Mouse (Mus musculus) cerebellum, adult 9-11 months (tissue): ENCODE measurements around the gene Susd1.

Source experiments
- DNase-seq: peaks from one replicate; pipeline ENCODE4 v3.0.0; 2022

The Susd1 gene

GRCm38 (mm10) chr4:59437990-59438854 is at the start of gene Susd1:
Gene Susd1 (minus strand): TSS chr4:59438633.
- DNase-seq, result no peak

GRCm38 (mm10) chr4:59471306-59471705 is 32.9 kb upstream of the Susd1 start:
- no peak for DNase-seq

DNA sequence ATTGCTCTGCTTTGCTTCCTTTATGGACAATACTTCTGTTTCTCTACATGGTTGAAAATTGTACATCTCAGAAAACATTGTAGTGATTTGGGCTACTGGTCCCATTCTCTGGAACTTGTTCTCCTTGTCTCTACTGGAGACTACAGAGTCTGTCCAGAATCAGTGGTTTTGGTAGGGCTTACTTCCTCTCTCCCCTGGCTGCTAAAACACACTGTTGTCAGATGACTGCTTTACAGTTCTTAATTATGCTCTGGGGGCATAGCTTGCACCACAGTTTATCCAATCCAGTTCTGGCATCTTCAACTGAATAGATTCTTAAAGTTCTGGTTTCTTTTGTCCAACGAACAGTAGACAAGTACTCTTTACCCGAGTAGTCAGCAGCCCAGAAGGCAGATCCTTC is 27.0 kb upstream of the Susd1 start:
- DNase-seq, result no peak

- no peak for DNase-seq
These were observed 26.2 kb upstream of the Susd1 start for GRCm38 (mm10) chr4:59464661-59465060.

GRCm38 (mm10) chr4:59462494-59462893 is 24.1 kb upstream of the Susd1 start:
- DNase-seq, result no peak

DNA sequence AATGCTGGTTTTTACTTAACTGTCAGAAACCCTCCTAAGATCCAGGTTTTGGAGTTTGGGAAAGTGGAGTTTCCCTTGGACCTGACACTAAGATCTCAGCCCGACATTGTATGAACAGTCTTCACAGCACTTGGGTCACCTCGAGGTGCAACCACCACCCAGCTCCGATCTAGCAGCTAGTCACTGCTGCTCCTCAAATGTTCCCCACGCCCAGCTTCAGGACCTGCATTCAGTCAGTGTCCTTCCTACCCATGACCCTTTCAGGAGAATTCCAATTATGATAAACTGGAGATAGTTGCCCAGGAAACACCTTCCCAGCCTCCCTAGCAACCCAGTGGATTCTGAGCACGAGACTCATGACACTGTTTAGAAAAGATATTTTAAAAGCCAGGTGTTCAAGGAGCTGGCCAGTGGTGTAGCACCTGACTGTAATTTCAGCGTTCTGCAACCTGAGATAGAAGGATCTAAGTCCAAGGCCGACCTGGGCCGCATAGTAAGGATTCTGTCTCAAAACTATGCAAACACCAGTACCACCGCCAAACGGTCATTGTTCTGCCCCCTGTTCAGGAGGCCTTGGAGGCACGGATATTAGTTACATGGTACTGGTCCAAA is 22.8 kb upstream of the Susd1 start:
- no peak for DNase-seq

DNA sequence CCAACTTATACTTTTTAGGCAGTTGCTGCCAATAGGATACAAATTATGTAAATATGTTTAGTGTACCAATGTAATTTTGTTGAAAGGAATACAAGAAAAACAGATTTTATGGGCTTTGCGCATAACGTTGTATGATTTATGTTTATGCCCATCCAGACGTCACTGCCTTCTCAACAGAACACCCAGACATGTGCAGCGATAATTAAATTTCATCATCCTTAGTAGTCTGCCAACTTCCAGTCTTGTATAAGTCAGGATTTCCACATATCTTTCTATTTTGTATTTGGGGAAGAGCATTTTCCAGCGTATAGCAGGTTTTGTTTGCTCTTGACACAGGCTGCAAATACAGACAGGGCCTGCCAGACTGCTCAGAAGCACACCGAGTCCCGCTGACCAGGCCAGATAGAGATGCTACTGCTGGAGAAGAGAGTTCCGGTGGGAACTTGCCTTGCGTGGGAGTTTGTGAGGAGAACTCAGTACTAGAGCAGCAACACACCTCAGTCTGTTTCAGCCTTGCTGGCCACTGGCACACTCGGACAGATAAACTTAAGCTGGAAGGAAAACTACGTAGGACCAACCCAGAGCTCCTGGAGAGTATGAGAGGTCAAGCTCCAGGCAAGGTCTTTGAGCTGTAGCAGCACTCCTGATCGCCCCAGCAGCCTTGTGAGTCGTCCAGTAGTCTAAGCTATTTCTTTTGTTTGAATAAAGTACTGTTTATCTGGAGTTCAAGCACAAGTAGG is 21.0 kb upstream of the Susd1 start:
- no peak for DNase-seq

DNA sequence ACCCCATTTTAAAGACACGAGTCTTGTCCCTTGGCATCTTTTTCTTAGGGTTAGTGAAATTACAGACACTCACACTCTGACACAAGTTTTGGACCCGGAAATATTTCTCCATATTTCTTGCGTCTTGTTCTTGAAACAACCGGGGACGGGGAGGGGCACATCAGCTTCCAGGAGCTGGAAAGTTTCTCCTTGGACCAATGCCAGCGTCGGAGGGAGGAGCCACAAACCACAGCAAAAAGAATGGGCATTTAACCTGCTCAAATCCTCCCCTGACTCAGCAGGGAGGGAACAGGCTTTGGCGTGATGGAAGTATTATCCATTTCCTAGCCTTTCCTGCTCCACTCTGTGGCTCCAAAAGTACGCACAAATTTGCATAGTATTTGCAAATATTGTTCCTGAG is 19.5 kb upstream of the Susd1 start:
- DNase-seq, result no peak

DNA sequence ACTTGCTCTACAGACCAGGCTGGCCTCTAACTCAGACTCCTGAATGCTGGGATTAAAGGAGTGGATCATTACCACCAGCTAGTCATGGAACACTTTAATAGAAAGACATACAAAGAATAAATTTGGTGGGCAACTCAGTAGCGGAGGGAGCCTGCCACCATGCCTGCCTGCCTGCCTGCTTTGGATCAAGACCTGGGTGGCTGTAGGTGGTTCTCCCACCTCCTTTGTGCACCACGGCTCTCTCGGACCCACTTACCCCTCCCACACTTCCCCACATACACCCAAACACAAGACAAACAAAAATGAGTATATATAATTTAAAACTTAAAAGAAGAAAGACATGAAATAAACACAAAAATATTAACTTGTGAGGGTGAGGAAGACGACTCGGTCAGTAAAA is 18.7 kb upstream of the Susd1 start:
- DNase-seq, result no peak

DNA sequence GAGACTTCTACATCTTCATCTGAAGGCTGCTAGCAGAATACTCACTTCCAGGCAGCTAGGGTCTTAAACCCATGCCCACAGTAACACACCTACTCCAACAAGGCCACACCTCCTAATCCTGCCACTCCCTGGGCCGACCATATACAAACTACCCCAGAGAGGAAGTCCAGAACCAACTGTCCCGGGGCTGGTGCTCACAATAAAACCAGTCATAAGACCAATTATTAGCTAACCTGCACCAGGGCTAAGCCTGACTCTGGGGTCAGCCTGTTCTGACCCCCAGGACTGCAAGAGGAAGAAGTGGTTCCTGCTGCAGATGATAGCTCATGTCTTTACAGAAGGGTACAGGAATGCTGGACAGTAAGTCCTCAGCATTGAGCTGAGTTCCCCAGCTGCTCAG is 17.0 kb upstream of the Susd1 start:
- no peak for DNase-seq

DNA sequence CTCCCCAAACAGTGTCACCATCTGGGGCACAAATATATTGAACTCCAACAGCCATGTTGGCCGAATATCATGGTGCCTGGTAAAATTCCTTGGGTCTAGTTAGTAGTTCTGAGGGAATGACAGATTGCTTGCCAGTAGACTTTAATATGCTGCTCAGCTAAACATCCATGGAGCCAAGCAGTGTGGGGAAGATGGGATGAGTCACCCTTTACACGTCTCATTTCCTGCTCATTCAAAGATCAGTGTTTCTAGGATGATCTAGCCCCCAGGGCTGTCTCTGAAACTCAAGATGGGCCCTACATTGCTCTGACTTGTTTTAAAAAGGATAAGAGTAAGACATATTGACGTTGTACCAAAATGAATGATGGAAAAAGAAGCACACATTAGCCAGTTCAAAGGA is 15.6 kb upstream of the Susd1 start:
- DNase-seq, result no peak

- no peak for DNase-seq
These were observed 14.1 kb upstream of the Susd1 start for GRCm38 (mm10) chr4:59452503-59452933.

DNA sequence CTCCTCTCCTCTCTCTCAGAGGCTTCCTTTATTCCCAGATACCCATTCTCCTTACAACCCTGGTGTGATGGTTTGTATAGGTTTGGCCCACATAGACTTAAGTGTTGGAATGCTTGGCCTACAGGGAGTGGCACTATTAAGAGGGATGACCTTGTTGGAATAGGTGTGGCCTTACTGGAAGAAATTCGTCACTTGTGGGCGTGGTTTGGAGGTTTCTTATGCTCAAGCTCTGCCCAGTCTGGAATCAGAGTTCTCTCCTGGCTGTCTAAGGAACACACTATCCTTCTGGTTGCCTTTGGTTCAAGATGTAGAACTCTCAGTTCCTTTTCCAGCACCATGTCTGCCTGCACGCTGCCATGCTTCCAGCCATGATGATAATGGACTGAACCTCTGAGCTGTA is 12.5 kb upstream of the Susd1 start:
- DNase-seq, result no peak

GRCm38 (mm10) chr4:59450234-59450854 is 11.9 kb upstream of the Susd1 start:
- DNase-seq, result no peak

DNA sequence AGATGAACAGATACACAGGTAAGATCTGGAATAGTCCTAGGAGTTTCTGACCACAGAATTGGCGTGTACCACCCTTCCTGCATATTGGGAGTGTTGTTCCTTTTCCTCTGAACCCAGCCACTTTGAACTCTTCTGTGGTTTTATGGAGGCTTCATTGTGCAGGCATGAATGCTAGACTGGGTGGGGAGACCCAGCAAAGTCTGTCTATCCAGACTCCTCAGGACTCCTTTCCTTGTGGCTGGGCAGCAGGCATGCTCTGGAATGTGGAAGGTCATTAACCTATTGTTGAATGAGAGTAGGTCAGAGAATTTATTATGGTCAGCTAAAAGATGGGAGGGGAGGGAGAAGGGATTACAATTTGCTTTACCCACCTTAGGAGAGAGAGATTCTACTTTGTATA is 8.9 kb upstream of the Susd1 start:
- no peak for DNase-seq

GRCm38 (mm10) chr4:59445516-59445915 is 7.1 kb upstream of the Susd1 start:
- no peak for DNase-seq

GRCm38 (mm10) chr4:59444994-59445393 is 6.6 kb upstream of the Susd1 start:
- no peak for DNase-seq

DNA sequence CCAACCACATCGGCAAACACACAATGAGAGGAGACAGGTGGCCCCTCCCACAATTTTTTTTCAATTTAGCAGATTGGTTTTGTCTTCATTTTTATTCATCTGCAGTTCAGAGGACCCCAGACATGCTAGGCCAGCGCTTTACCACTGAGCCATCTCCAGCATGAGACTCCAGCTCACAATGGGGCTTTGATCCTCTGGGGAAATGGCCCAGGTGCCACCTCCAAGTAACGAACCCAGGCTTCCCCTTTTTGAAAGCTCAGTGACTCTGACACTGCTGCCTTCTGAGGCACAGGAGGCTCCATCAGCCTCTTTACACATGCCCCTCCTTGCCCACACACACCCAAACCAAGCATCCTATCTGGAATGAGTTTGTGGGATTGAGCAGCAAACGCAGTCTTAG is 5.7 kb upstream of the Susd1 start:
- no peak for DNase-seq

DNA sequence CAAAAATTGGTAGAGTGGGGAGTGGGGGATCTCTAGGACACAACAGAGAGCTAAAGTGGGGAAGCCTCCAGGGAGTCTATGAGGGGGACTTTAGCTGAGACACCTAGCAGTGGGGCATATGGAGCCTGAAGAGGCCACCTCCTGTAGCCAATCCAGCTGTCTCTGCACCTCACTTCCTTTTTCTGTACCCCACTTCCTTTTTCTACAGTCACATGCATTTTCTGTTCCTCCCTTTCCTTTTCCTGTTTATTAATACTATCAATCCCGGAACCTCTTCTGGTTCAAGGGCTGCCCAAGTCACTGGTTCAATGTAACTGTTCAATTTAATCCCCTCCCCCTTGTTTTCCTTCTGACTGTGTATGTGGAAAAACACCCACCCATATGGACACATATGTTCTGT is 2.8 kb upstream of the Susd1 start:
- no peak for DNase-seq

- DNase-seq, result no peak
These were observed 1.5 kb upstream of the Susd1 start for GRCm38 (mm10) chr4:59439960-59440359.

GRCm38 (mm10) chr4:59439041-59439440 is 608 bp upstream of the Susd1 start:
- no peak for DNase-seq

DNA sequence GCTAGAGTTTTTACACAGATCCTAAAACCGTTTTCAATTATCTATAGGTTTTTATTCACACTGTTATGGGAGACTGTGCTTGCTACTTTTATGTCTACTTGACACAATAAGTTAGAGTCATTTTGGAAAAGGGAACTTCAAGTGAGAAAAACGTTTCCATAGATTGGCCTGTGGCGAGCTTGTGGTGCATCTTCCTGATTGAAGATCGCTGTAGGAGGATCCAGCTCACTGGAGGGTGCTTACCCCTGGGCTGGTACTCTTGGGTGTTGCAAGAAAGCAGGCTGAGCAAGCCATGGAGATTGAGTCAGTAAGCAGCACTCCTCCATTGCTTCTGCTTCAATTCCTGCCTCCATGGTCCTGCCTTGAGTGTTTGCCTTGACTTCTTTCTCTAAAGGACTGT is 2.5 kb downstream of the Susd1 start:
- no peak for DNase-seq

GRCm38 (mm10) chr4:59434039-59434438 is 4.4 kb downstream of the Susd1 start:
- no peak for DNase-seq
